Mouse (Mus musculus) cerebellum, adult 18-20 months (tissue): ENCODE data around the gene Ggps1.
"Not testable (repeated sequence)": the region's sequence is repeated elsewhere in the genome, so short reads cannot be mapped to it uniquely, and the experiment has no call there.

Experiments
- DNase-seq, 2 experiments: peaks; one replicate each; pipeline ENCODE4 v3.0.0; 2021

Gene Ggps1

GRCm38 (mm10) chr13:14035875-14036630 lies 27.2 kb downstream of the Ggps1 start:
- DNase-seq, result no peak

DNA sequence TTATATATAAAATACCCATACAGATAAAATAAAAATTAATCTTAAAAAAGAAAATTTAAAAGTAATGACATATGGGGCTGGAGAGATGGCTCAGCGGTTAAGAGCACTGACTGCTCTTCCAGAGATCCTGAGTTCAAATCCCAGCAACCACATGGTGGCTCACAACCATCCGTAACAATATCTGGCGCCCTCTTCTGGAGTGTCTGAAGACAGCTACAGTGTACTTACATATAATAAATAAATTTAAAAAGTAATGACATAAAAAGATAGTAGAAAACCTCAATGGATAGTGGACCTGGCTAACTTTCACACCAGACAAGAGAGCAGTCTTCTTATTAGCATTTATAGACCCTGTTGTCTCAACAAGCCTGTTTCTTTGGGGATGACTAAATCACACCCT lies 27.9 kb downstream of the Ggps1 start:
- DNase-seq, result not testable (repeated sequence)

DNA sequence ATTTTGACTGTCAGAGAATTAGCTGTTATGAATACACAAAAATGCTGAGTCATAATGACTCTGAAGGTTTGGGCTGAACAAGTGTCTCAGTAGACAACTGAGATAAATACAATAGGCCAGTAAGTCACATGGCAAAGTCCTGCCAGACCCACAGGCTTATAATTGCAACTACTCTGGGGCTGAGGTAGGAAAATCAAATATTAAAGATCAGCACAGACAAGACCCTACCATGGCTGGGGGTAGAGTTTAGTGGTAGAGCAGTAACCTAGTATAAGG lies 29.3 kb downstream of the Ggps1 start:
- DNase-seq, result no peak

DNA sequence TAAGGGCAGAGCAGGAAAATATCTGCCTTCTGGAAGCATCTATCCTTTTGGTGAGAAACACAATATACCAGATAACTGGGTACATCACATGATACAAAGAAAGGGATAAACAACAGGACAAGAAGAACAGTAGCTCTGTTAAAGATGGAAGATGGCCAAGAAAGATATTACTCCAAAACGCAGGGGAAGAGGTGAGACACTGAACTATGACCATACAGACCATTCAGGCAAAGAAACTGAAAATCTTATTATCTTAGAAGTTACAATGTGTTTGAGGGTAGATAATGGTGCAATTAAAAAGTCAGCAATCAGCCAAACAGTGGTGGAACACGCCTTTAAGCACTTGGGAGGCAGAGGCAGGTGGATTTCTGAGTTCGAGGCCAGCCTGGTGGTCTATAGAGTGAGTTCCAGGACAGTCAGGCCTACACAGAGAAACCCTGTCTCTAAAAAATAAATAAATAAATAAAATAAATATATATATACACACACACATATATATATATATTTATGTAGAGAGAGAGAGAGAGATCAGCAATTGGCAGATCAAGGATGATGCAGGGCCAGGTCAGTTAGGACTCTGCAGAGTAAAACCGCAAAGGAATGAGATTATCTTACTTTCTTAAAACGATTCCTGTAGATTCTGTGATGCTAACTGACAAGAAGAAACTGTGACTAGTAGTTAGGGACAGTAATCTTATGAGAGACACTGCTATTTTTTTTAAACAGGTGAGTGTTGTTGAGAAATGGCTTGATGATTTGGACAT lies 29.8 kb downstream of the Ggps1 start:
- DNase-seq, result no peak

DNA sequence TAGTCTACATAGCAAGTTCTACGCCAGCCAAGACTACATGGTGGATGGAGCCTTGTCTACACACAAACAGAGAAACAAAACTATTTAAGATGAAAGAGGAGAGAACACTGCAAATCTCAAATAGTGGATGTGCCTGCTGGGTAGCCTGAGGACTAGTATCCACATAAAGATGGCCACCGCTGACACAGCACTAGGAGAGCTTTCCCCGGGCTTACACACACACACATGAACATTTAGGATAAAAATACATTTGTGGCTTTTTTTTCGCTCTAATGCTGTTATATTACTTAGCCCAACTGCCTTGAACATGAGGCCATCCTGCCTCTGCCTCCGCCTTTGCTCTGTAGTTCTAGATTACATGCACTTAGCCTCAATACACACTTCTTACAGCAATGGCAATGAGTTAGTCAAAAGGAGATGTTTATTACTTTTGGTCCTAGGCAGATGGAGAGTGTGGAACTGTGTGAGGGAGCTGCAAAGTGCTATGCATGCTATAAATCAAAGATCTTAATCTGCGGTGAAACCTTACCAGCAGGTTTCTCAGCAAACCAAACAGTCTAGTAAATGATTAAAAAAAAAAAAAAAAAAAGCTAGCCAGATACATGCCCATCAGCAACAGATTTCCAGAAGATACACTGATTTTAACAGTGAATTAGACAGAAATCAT lies 37.0 kb downstream of the Ggps1 start:
- no peak for DNase-seq

GRCm38 (mm10) chr13:14025554-14025953 lies 37.7 kb downstream of the Ggps1 start:
- DNase-seq, result no peak

DNA sequence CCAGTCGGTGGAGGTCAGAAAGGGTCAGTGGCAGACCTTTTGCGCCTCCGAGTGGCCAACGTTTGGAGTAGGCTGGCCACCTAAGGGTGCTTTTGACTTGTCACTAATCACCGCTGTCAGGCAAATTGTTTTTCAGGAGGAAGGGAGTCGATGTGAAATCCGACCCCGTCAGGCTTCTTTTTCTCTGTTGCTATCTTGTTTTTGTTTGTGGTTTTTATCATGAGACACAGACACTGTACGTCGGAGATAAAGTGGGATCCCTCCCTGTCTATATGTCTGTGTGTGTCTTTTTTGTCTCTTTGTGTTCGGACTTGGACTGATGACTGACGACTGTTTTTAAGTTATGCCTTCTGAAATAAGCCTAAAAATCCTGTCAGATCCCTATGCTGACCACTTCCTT lies 41.9 kb downstream of the Ggps1 start:
- not testable (repeated sequence) for DNase-seq

GRCm38 (mm10) chr13:14018852-14019251 lies 44.4 kb downstream of the Ggps1 start:
- no peak for DNase-seq

DNA sequence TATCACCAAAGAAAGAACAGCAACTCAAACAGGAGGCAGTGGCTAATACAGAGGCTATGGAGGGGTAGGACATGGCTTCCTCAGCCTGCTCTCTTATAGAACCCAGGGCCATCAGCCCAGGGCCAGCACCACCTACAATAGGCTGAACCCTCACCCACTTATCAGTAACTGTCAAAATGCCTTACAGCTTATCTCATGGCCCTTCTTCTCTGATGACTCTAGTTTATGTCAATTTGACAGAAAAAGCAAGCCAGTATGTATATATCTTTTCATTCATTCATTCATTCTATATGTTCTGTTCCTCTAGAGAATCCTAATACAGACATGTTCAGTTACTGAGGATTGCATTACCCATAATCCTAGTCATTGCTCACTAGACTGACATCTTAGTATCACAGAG lies 45.0 kb downstream of the Ggps1 start:
- no peak for DNase-seq

DNA sequence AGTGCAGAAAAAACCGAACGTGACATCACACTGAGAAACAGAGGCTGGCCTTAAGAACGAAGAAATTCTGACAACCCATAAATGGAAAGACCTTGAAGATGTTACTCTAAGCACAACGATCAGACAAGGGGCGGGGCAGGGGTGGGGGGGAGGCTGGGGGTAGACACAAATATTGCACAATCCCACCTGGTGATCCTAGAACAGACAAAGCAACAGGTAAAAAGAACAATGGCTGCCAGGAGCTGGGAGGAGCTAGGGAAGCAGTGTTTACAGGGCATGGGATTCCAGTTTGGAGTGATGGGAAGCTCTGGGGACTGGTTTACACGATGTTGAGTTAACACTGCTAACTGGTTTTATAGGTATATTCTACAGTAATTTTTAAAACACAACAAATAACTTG lies 47.7 kb downstream of the Ggps1 start:
- no peak for DNase-seq

GRCm38 (mm10) chr13:14014540-14014939 lies 48.7 kb downstream of the Ggps1 start:
- peak; percentile 38 to 48 for DNase-seq

GRCm38 (mm10) chr13:14014001-14014400 lies 49.3 kb downstream of the Ggps1 start:
- peak; percentile 30 to 49 for DNase-seq

GRCm38 (mm10) chr13:14011454-14011995 lies 51.8 kb downstream of the Ggps1 start:
- DNase-seq, result no peak

DNA sequence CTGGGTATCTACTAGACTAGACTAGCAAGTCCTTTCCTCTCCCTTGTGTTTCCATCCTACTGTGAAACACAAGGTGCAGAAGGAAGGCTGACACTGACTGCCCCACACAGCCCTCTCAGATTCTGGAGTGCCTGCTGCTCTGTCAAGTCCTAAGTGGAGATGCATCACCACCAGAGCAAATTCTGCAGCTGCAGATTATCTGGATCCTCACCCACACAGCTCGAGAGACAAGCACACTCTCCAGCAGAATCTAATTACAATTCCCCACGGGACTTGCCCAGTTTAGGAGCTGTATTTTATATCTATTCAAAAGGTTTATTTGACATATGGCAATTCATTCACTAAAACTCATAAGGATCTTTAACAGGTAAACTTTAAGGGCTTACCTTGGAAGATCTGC lies 57.2 kb downstream of the Ggps1 start:
- no peak for DNase-seq

DNA sequence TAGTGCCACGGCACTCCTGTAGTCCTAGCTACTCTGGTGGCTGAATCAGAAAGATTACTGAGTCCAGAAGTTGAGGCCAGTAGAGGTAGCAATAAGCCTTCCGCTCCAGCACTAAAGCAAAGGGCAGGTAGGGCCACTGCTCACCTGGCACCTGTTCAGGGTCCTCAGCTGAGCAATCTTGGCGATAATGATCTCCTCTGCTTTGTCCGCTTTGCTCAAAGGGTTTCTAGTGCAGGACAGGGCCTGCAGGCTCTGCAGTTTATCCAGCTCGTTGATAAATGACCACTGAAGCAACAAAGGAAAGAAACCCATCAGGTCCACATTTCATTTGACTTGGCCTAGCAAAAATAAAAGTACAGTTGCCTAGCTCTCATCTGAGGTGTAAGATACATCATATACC lies 58.3 kb downstream of the Ggps1 start:
- no peak for DNase-seq

- DNase-seq, result no peak
Observed at GRCm38 (mm10) chr13:14004086-14004485, 59.2 kb downstream of the Ggps1 start.

- no peak for DNase-seq
Observed at GRCm38 (mm10) chr13:14002706-14003105, 60.6 kb downstream of the Ggps1 start.
